Mouse (Mus musculus): Measurements from ENCODE around the gene Fbxo31. TPM values are rescaled to one million over a fixed set of nuclear protein-coding genes. Genes with fewer than 3 reads are reported as not detected.
A peak's percentile ranks its signal among the peaks of the same experiment; 100 is the strongest.

The Fbxo31 gene
- total and polyA plus RNA-seq, 3 experiments = 16.0 to 35.3 TPM; not detected in 1

- Histone ChIP-seq H3K9ac (ENCODE audit: control insufficient read depth, low read depth, low read length, poor library complexity, severe bottlenecking) (no peak overlapping the region), H3K9me3 (replicated peaks; ENCODE audit: insufficient read depth, low read length) (no peaks in the 10 kb centered on the region), H3K27me3 (ENCODE audit: control insufficient read depth in 1 of 2, insufficient read depth in 2 of 2, low read length in 2 of 2) (no peaks in the 10 kb centered on the region), H3K79me2 (ENCODE audit: control insufficient read depth, insufficient read depth, low read length, poor library complexity) (no peaks in the 10 kb centered on the region), H3K4me1 (ENCODE audit: control insufficient read depth in 1 of 2, insufficient read depth in 2 of 2, low read length in 2 of 2) (no peaks in the 10 kb centered on the region), H3K4me3 (ENCODE audit: control insufficient read depth in 1 of 2, insufficient read depth in 1 of 2, low read depth in 2 of 2, low read length in 2 of 2) (no peak overlapping the region), H3K36me3 (ENCODE audit: control insufficient read depth in 1 of 2, insufficient read depth in 2 of 2, low read length in 2 of 2) (no peaks in the 10 kb centered on the region), H3K27ac (ENCODE audit: control insufficient read depth, low read depth, low read length) (no peak overlapping the region)
- DNase-seq (ENCODE audit: low read depth, low spot score) = no peak
- no peak for TF ChIP-seq TBP (IDR thresholded peaks at IDR 0.05; ENCODE audit: low read depth, low read length)
- no peak for TF ChIP-seq SMC3 (IDR thresholded peaks at IDR 0.05; ENCODE audit: low read depth, low read length)
Observed at GRCm38 (mm10) chr8:121526811-121527550, 51.6 kb downstream of the Fbxo31 start.

GRCm38 (mm10) chr8:121525111-121525818 lies 53.3 kb downstream of the Fbxo31 start:
- no peak for TF ChIP-seq CHD2 (IDR thresholded peaks at IDR 0.05; ENCODE audit: low read length)
- TF ChIP-seq UBTF (IDR thresholded peaks at IDR 0.05; ENCODE audit: borderline replicate concordance, insufficient read depth, low read depth, low read length) = no peak
- TF ChIP-seq RAD21 (IDR thresholded peaks at IDR 0.05; ENCODE audit: low read depth, low read length) = no peak
- no peak for TF ChIP-seq POLR2A (IDR thresholded peaks at IDR 0.05; ENCODE audit: control insufficient read depth in 1 of 2, insufficient read depth in 1 of 2, low read depth in 1 of 2, low read length in 2 of 2, poor library complexity in 1 of 2)
- no peak for TF ChIP-seq MXI1 (IDR thresholded peaks at IDR 0.05; ENCODE audit: low read depth, low read length)
- TF ChIP-seq CHD1 (IDR thresholded peaks at IDR 0.05; ENCODE audit: low read depth, low read length) = no peak
- TF ChIP-seq ZC3H11A (IDR thresholded peaks at IDR 0.05; ENCODE audit: low read depth, low read length) = no peak
- no peak for TF ChIP-seq POLR2AphosphoS2 (IDR thresholded peaks at IDR 0.05; ENCODE audit: low read length)
- H3K9me3 ChIP-seq (replicated peaks; ENCODE audit: insufficient read depth, low read length) = no peaks in the 10 kb centered on the region
- no peaks in the 10 kb centered on the region for H3K27me3 ChIP-seq (ENCODE audit: control insufficient read depth in 1 of 2, insufficient read depth in 2 of 2, low read length in 2 of 2)

GRCm38 (mm10) chr8:121513429-121513828 lies 65.2 kb downstream of the Fbxo31 start:
- Histone ChIP-seq H3K4me1 (ENCODE audit: control insufficient read depth in 1 of 2, insufficient read depth in 2 of 2, low read length in 2 of 2) (no peaks in the 10 kb centered on the region), H3K79me2 (ENCODE audit: control insufficient read depth, insufficient read depth, low read length, poor library complexity) (no peaks in the 10 kb centered on the region), H3K4me3 (ENCODE audit: control insufficient read depth in 1 of 2, insufficient read depth in 1 of 2, low read depth in 2 of 2, low read length in 2 of 2) (no peak overlapping the region), H3K9me3 (replicated peaks; ENCODE audit: insufficient read depth, low read length) (no peaks in the 10 kb centered on the region), H3K9ac (ENCODE audit: control insufficient read depth, low read depth, low read length, poor library complexity, severe bottlenecking) (no peak overlapping the region), H3K36me3 (ENCODE audit: control insufficient read depth in 1 of 2, insufficient read depth in 2 of 2, low read length in 2 of 2) (no peaks in the 10 kb centered on the region), H3K27ac (ENCODE audit: control insufficient read depth, low read depth, low read length) (no peak overlapping the region), H3K27me3 (ENCODE audit: control insufficient read depth in 1 of 2, insufficient read depth in 2 of 2, low read length in 2 of 2) (no peaks in the 10 kb centered on the region)
- peak; percentile 72 for DNase-seq (ENCODE audit: low read depth, low spot score)
- TF ChIP-seq ZC3H11A (IDR thresholded peaks at IDR 0.05; ENCODE audit: low read depth, low read length) (peak; percentile 88), BHLHE40 (IDR thresholded peaks at IDR 0.05; ENCODE audit: borderline replicate concordance, low read depth, low read length) (0 out of 2 replicates have a peak, but pooled peaks have one; percentile 9), RAD21 (IDR thresholded peaks at IDR 0.05; ENCODE audit: low read depth, low read length) (peak; percentile 95), CHD2 (IDR thresholded peaks at IDR 0.05; ENCODE audit: low read length) (no peak), CTCF (IDR thresholded peaks at IDR 0.05 in 2 of 3, conservative IDR thresholded peaks at IDR 0.05 in 1 of 3; ENCODE audit: control insufficient read depth in 1 of 3, insufficient read depth in 1 of 3, low read depth in 2 of 3, low read length in 3 of 3, poor library complexity in 1 of 3, severe bottlenecking in 1 of 3) (peak; percentile 88 to 96 (median 94)), TBP (IDR thresholded peaks at IDR 0.05; ENCODE audit: low read depth, low read length) (no peak), ELF1 (IDR thresholded peaks at IDR 0.05; ENCODE audit: low read depth, low read length) (no peak), SIN3A (IDR thresholded peaks at IDR 0.05; ENCODE audit: low read length) (no peak), TAL1 (IDR thresholded peaks at IDR 0.05; ENCODE audit: low read length) (no peak), MAX (IDR thresholded peaks at IDR 0.05; ENCODE audit: low read length) (no peak), ETS1 (IDR thresholded peaks at IDR 0.05; ENCODE audit: low read depth, low read length) (no peak), ZKSCAN1 (IDR thresholded peaks at IDR 0.05; ENCODE audit: low read depth, low read length) (no peak), KAT2A (conservative IDR thresholded peaks at IDR 0.05; ENCODE audit: low read depth, low read length) (no peak), MYC (IDR thresholded peaks at IDR 0.05; ENCODE audit: low read depth, low read length) (no peak), MEF2A (IDR thresholded peaks at IDR 0.05; ENCODE audit: extremely low read depth, insufficient replicate concordance, low read depth, low read length, poor library complexity, severe bottlenecking) (no peak), HCFC1 (IDR thresholded peaks at IDR 0.05; ENCODE audit: low read depth, low read length) (no peak), CHD1 (IDR thresholded peaks at IDR 0.05; ENCODE audit: low read depth, low read length) (no peak), E2F4 (IDR thresholded peaks at IDR 0.05; ENCODE audit: borderline replicate concordance, low read depth, low read length) (no peak), POLR2AphosphoS2 (IDR thresholded peaks at IDR 0.05; ENCODE audit: low read length) (no peak)

More at GRCm38 (mm10) chr8:121525111-121525818, 53.3 kb downstream of the Fbxo31 start:
- DNase-seq (ENCODE audit: low read depth, low spot score) = no peak
- H3K4me3 ChIP-seq (ENCODE audit: control insufficient read depth in 1 of 2, insufficient read depth in 1 of 2, low read depth in 2 of 2, low read length in 2 of 2) = no peak overlapping the region
- no peaks in the 10 kb centered on the region for H3K36me3 ChIP-seq (ENCODE audit: control insufficient read depth in 1 of 2, insufficient read depth in 2 of 2, low read length in 2 of 2)
- H3K27ac ChIP-seq (ENCODE audit: control insufficient read depth, low read depth, low read length) = no peak overlapping the region
- H3K4me1 ChIP-seq (ENCODE audit: control insufficient read depth in 1 of 2, insufficient read depth in 2 of 2, low read length in 2 of 2) = no peaks in the 10 kb centered on the region
- H3K9ac ChIP-seq (ENCODE audit: control insufficient read depth, low read depth, low read length, poor library complexity, severe bottlenecking) = no peak overlapping the region
- no peaks in the 10 kb centered on the region for H3K79me2 ChIP-seq (ENCODE audit: control insufficient read depth, insufficient read depth, low read length, poor library complexity)

Data from MEL (cell line).